Mouse (Mus musculus) heart, embryonic 11.5 days (tissue): ENCODE data around the gene Adora2b. TPM values are rescaled to one million over a fixed set of nuclear protein-coding genes. Genes with fewer than 3 reads are reported as not detected.

ENCODE experiments used
- ATAC-seq: fragments of 200-750 bp; cut with Nextera tagmentation; replicated peaks from 2 replicates; pipeline ENCODE4 v1.8.0; 2017; ENCODE audit warnings: moderate library complexity; ENCODE audit not compliant: insufficient number of reproducible peaks, low FRiP score, low TSS enrichment
- H3K27ac ChIP-seq: fragments of 300-500 bp; sonication (generic); 2 replicates; pipeline ENCODE4 v1.5.1; 2014; ENCODE audit warnings: mild to moderate bottlenecking, low read depth, low read length
- H3K27me3 ChIP-seq: fragments of 300-500 bp; sonication (generic); 2 replicates; pipeline ENCODE4 v1.6.1; 2014; ENCODE audit warnings: mild to moderate bottlenecking, low read length, mixed read lengths; ENCODE audit not compliant: control insufficient read depth, insufficient read depth
- H3K36me3 ChIP-seq: fragments of 300-500 bp; sonication (generic); 2 replicates; pipeline ENCODE4 v1.6.1; 2014; ENCODE audit warnings: mild to moderate bottlenecking, low read length, moderate library complexity, mixed read lengths; ENCODE audit not compliant: control insufficient read depth, insufficient read depth
- H3K4me1 ChIP-seq: fragments of 300-500 bp; sonication (generic); 2 replicates; pipeline ENCODE4 v1.6.1; 2014; ENCODE audit warnings: low read length; ENCODE audit not compliant: control insufficient read depth, insufficient read depth
- H3K4me2 ChIP-seq: fragments of 300-500 bp; sonication (generic); 2 replicates; pipeline ENCODE4 v1.6.1; 2014; ENCODE audit warnings: mild to moderate bottlenecking, moderate library complexity
- H3K4me3 ChIP-seq: fragments of 300-500 bp; sonication (generic); 2 replicates; pipeline ENCODE4 v1.5.1; 2014; ENCODE audit warnings: low read depth, low read length
- H3K9ac ChIP-seq: fragments of 300-500 bp; sonication (generic); 2 replicates; pipeline ENCODE4 v1.6.1; 2014; ENCODE audit warnings: mild to moderate bottlenecking, low read depth, low read length, moderate library complexity
- H3K9me3 ChIP-seq: fragments of 300-500 bp; sonication (generic); replicated peaks from 2 replicates; pipeline ENCODE4 v1.6.1; 2016; ENCODE audit warnings: low read length; ENCODE audit not compliant: control insufficient read depth
- WGBS: fragments of 180-500 bp; shearing (Covaris S2); extraction: QIAGEN DNeasy Blood & Tissue Kit; methylation state at CpG from one replicate; pipeline ENCODE4 v1.1.7; 2014; ENCODE audit not compliant: insufficient replicate concordance; 5-methylcytosine and 5-hydroxymethylcytosine counted together
- polyA plus RNA-seq: library from polyadenylated mRNA; unstranded; fragments of >200 nt; fragmentation: Nextera tagmentation; extraction: Ambion mirVana; gene quantifications from 2 replicates; pipeline ENCODE4 v1.2.1, GENCODE M21; 2014

Gene Adora2b
- 0.58 and 0.87 TPM in 2 replicates for polyA plus RNA-seq

DNA sequence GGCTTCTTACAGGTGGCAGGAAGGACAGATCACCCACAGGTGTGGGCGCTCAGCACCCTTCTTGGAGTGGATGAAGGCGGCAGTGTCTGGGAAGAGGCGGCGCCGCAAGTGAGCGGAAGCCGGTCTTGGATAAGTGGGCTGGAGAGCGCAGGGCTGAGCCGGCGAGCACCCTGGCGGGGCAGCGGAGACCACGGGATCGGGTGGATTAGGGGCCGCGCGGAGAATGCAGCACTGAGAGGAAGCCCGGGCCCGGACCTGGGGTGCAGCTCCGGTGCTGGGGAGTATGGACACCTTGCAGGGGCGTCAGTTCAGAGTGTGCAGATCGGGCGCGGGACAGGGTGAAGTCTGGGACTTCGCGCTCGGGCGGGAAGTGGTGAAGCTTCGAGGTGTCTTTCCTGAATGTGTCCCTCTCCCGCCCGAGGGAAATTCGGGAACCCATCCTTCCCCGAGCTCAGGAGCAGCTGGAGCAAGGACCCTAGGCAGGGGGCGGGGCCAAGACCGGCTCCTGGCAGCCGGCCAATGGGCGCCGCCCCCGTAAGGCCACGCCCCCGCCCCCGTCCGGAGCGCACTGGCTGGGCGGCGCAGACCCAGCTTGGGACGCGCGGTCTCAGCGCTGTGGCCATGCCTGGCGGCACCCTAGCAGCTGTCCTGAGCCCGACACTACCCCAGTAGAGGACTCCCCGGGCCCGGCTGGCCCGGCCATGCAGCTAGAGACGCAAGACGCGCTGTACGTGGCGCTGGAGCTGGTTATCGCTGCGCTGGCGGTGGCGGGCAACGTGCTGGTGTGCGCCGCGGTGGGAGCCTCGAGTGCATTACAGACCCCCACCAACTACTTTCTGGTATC, at the start of gene Adora2b:
Gene Adora2b, plus strand, starts transcription at position 584 of the 844 bp plus-strand sequence.
- Histone ChIP-seq H3K9me3 (no peaks in the 10 kb centered on the region), H3K27me3 (peaks cover 38% of the 10 kb centered on the region), H3K4me1 (peaks cover 12% of the 10 kb centered on the region), H3K36me3 (no peaks in the 10 kb centered on the region), H3K4me3 (peak within 1 kb of the TSS; percentile 51), H3K27ac (no peak within 1 kb of the TSS), H3K4me2 (peak within 1 kb of the TSS; percentile 100), H3K9ac (peak within 1 kb of the TSS; percentile 50)
- peak; percentile 81 for ATAC-seq
- WGBS, result under 1% methylated on average over 69 of the region's 69 CpGs

DNA sequence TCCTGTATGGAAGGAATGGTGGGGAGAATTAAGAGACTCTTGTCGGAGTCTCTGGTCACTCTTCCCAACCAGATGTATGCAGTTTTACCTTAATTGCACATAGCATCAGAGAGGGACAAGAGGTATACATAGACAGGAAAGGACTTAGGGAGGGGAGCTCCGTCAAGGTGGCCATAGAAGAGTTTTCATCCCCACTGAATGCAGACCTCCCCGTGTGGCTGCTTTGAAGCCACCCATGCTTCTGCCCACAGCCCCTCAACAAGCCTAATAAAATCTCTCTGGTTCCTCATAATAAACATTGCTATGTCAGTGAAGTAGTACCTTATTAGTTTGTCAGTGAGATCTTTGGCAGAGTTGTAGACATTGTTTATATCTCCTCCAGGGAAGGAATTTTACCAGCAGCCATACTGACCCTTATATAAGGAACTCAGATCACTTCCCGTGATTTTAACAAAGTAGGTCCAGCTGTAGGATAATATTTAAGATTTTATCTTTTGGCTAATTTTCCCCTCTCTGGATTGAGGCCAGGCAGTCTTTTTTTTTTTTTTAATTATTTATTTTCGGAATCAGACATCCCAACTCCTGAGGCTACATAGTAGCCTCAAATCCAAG, 47.8 kb upstream of the Adora2b start:
- ATAC-seq, result no peak
- H3K27me3 ChIP-seq, result no peaks in the 10 kb centered on the region

DNA sequence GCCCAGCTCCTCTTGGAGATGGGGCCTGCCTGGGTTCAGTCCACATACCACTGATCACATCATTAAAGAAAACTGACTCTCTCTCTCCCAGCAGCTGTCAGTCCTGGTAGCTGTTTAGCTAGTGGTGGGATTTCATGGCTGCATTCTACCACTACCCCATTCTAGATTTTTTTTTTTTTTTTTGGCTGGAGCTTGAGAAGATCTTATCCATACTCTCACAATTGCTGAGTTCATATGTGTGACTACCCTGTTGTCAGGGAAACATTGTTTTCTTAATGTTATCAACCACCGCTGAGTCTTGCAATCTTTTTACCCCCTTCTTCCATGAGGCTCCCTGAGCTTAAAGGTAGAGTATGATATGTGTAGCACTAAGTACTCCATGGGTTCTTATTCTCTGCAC, 46.1 kb upstream of the Adora2b start:
- no peak for ATAC-seq
- Histone ChIP-seq H3K36me3 (no peaks in the 10 kb centered on the region), H3K4me2 (no peak overlapping the region), H3K27ac (no peak overlapping the region), H3K9me3 (no peaks in the 10 kb centered on the region), H3K27me3 (no peaks in the 10 kb centered on the region), H3K9ac (no peak overlapping the region), H3K4me3 (no peak overlapping the region), H3K4me1 (no peaks in the 10 kb centered on the region)
- 77% methylated on average over 1 of the region's 1 CpGs for WGBS

More for the DNA sequence above, 47.8 kb upstream of the Adora2b start:
- WGBS, result 66% methylated on average over 5 of the region's 5 CpGs
- H3K9ac ChIP-seq, result no peak overlapping the region
- no peaks in the 10 kb centered on the region for H3K9me3 ChIP-seq
- H3K4me1 ChIP-seq, result no peaks in the 10 kb centered on the region
- no peak overlapping the region for H3K4me3 ChIP-seq
- H3K27ac ChIP-seq, result no peak overlapping the region
- H3K36me3 ChIP-seq, result no peaks in the 10 kb centered on the region
- H3K4me2 ChIP-seq, result no peak overlapping the region

DNA sequence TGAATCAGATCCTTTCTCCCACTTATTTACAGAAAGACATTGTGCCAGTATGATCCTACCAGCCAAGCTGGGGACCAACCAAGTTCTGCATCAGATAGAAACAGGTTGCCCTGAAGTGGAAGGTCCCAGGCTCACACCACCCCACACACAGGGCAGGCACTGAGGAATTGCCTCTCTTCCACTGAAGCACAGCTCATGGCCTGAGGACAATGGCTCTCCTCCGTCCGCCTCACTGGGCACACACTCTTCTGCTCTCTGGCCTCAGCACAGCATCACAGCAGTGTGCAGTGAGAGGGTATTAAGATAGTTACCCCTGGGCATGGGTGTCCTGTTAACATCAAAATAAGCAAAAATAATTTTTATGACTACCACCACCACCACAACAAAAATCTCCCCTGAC, 39.7 kb upstream of the Adora2b start:
- Histone ChIP-seq H3K36me3 (no peaks in the 10 kb centered on the region), H3K9ac (no peak overlapping the region), H3K4me1 (no peaks in the 10 kb centered on the region), H3K9me3 (no peaks in the 10 kb centered on the region), H3K27ac (no peak overlapping the region), H3K4me3 (no peak overlapping the region), H3K27me3 (no peaks in the 10 kb centered on the region), H3K4me2 (no peak overlapping the region)
- ATAC-seq, result no peak
- WGBS, result 93% methylated on average over 2 of the region's 2 CpGs

DNA sequence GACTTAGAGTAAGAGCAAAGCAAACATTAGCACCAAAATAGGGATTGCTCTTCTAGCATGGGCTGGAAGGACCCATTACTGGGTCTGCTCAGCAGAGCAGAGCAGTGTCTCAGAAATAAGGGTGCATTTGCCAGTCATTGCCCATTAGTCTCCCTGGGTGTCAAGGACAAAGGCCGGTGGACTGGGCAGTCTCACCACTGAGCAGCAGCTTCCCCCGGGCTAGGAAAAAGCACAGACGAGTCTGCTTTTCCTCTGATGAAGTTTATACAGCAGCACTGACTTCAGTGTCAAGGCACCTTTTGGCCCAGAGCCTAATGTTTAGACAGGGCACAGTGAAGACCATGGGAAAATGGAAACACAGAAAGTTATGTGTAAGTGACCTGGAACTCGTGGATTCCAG, 38.9 kb upstream of the Adora2b start:
- Histone ChIP-seq H3K9ac (no peak overlapping the region), H3K36me3 (no peaks in the 10 kb centered on the region), H3K9me3 (no peaks in the 10 kb centered on the region), H3K27ac (no peak overlapping the region), H3K4me3 (no peak overlapping the region), H3K4me2 (no peak overlapping the region), H3K27me3 (no peaks in the 10 kb centered on the region), H3K4me1 (no peaks in the 10 kb centered on the region)
- WGBS, result 58% methylated on average over 4 of the region's 4 CpGs
- ATAC-seq, result no peak

DNA sequence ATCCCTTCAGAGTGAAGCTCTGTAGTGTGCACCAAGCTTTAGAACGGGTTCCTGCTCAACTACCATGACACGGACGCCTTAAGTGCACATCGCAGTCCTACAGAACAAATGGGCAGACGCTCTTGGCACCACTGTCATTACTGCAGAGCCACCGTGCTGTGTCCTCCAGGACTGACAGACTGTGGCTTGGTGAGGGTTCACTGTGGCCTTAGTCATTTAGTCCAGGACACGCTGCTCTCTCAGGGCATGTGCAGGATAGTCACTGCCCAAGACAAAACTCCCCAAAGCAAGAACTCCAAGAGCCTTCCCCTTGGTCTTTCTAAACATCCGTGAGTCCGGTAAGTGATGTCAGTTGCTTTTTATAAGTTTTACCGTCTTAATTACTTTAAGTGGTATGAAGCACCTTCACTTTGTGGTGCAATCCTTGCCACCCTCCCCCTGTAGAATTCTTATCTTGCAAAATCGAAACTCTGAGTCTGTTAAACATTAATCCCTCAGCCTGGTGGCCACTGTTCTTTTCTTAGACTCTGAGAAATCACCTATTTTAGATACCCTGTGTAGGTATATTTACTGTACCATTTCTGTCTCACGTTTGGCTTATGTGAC, 35.3 kb upstream of the Adora2b start:
- H3K4me2 ChIP-seq, result no peak overlapping the region
- H3K36me3 ChIP-seq, result no peaks in the 10 kb centered on the region
- no peaks in the 10 kb centered on the region for H3K27me3 ChIP-seq
- no peak overlapping the region for H3K4me3 ChIP-seq
- no peaks in the 10 kb centered on the region for H3K9me3 ChIP-seq
- no peak for ATAC-seq
- H3K27ac ChIP-seq, result no peak overlapping the region
- no peaks in the 10 kb centered on the region for H3K4me1 ChIP-seq
- WGBS, result 86% methylated on average over 12 of the region's 12 CpGs
- H3K9ac ChIP-seq, result no peak overlapping the region

DNA sequence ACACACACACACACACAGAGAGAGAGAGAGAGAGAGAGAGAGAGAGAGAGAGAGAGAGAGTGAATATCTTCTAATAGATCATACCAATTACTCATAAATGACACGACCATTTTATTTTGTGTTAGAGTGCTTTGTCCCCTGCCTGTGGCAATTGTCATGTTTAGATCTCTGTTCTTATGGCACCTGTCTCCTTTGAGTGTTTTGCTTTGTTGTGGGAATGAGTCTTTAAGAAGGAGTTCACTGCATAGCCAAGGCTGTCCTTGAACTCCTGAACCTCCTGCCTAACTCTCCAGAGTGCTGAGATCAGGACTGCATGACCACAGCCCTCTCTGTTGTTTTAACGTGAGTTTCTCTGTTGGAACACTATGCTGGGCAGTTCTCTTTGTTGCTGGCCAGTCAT, 33.7 kb upstream of the Adora2b start:
- ATAC-seq, result no peak
- 65% methylated on average over 2 of the region's 2 CpGs for WGBS
- Histone ChIP-seq H3K36me3 (no peaks in the 10 kb centered on the region), H3K27ac (no peak overlapping the region), H3K4me2 (no peak overlapping the region), H3K9ac (no peak overlapping the region), H3K4me1 (no peaks in the 10 kb centered on the region), H3K27me3 (no peaks in the 10 kb centered on the region), H3K9me3 (no peaks in the 10 kb centered on the region), H3K4me3 (no peak overlapping the region)

DNA sequence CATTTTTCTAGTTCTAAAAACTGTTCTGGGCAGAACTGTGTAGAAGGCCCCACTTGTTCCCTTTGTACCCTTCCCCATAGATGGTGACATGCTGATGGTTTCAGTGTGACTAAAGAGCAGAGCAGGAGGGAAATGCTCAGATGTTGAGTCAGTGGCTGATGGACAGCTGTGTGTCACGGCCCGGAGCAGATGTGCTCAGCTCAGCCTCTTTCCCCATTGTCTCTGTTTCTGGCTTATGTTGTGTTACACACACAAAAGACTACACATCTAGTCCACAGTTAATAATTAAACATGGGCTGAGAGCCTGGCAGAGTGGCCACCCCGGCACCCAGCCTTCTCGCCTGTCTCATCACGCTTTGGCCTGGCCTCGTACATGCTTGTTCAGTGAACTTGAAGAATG, 31.0 kb upstream of the Adora2b start:
- Histone ChIP-seq H3K27me3 (no peaks in the 10 kb centered on the region), H3K4me1 (peaks cover 15% of the 10 kb centered on the region), H3K4me3 (no peak overlapping the region), H3K9ac (no peak overlapping the region), H3K9me3 (no peaks in the 10 kb centered on the region), H3K27ac (no peak overlapping the region), H3K36me3 (no peaks in the 10 kb centered on the region), H3K4me2 (no peak overlapping the region)
- no peak for ATAC-seq
- 86% methylated on average over 6 of the region's 6 CpGs for WGBS
